Comparison of ENCODE assay signal across 12 mouse cellular contexts in the genomic region with DNA sequence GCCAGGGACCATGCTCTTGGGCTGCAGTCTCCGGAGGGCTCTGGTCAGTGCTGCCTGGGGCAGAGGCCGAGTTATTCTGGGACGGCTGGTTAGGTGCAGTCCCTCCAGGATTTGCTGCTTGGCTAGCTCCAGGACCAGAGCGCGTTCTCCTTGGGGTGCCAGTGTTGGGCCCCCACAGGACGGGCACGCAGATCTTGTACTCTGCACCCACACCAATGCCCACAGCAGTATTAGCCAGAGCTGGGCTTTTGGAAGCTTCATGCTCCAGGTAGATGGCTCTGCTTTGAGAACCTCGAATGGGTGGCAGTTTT. TPM values are rescaled to one million over a fixed set of nuclear protein-coding genes. Genes with fewer than 3 reads are reported as not detected.
DNase-seq lines count a peak whose midpoint lies in the region; ATAC-seq and TF ChIP-seq lines count a peak whose summit lies in the region.
"Had no signal": no experiment of that assay in that cellular context is flagged by ENCODE, and none has a peak within 500 bp of the region (broad histone marks: within the 10 kb centered on the region; RNA-seq: fewer than 3 reads in every experiment).

No protein-coding gene starts in this region.

- H3K36me3 ChIP-seq in forebrain, embryonic 13.5 days (ENCODE audit: poor library complexity, severe bottlenecking) = no peaks in the 10 kb centered on the region
- no peaks in the 10 kb centered on the region for H3K36me3 ChIP-seq in forebrain, embryonic 14.5 days (ENCODE audit: control insufficient read depth, insufficient read depth, low read length)
- H3K36me3 ChIP-seq in limb, embryonic 10.5 days = no peaks in the 10 kb centered on the region
- no peaks in the 10 kb centered on the region for H3K36me3 ChIP-seq in midbrain, embryonic 16.5 days (ENCODE audit: control insufficient read depth, insufficient read depth, low read length)

- no peak overlapping the region for H3K9ac ChIP-seq in forebrain, embryonic 13.5 days
- no peak overlapping the region for H3K9ac ChIP-seq in forebrain, embryonic 14.5 days (ENCODE audit: low read length)
- H3K9ac ChIP-seq in midbrain, embryonic 16.5 days (ENCODE audit: low read depth, low read length) = no peak overlapping the region

- WGBS in forebrain, embryonic 13.5 days = 87% methylated on average over 8 of the region's 8 CpGs
- WGBS in forebrain, embryonic 14.5 days = 84% methylated on average over 8 of the region's 8 CpGs
- WGBS in limb, embryonic 10.5 days = 81% methylated on average over 8 of the region's 8 CpGs
- 90% methylated on average over 8 of the region's 8 CpGs for WGBS in midbrain, embryonic 16.5 days

- H3K4me2 ChIP-seq in forebrain, embryonic 13.5 days = peak overlapping the region; percentile 51; the same call in 1 of the 2 replicates
- no peak overlapping the region for H3K4me2 ChIP-seq in forebrain, embryonic 14.5 days (ENCODE audit: low read length)
- H3K4me2 ChIP-seq in midbrain, embryonic 16.5 days (ENCODE audit: low read length) = no peak overlapping the region

- H3K4me1 ChIP-seq in forebrain, embryonic 13.5 days = 0 out of 2 replicates have a peak, but pooled peaks cover 5% of the 10 kb centered on the region
- no peaks in the 10 kb centered on the region for H3K4me1 ChIP-seq in forebrain, embryonic 14.5 days (ENCODE audit: control insufficient read depth, insufficient read depth, low read length)
- peaks cover 19% of the 10 kb centered on the region for H3K4me1 ChIP-seq in limb, embryonic 10.5 days
- 0 out of 2 replicates have a peak, but pooled peaks cover 3% of the 10 kb centered on the region for H3K4me1 ChIP-seq in midbrain, embryonic 16.5 days (ENCODE audit: control insufficient read depth, insufficient read depth, low read length)

- H3K4me3 ChIP-seq in forebrain, embryonic 13.5 days = no peak overlapping the region
- no peak overlapping the region for H3K4me3 ChIP-seq in forebrain, embryonic 14.5 days (ENCODE audit: low read depth, low read length)
- H3K4me3 ChIP-seq in left cerebral cortex, adult 2 months = no peak overlapping the region; the same call in 1 of the 2 replicates
- peak overlapping the region; percentile 41 for H3K4me3 ChIP-seq in limb, embryonic 10.5 days
- no peak overlapping the region for H3K4me3 ChIP-seq in midbrain, embryonic 16.5 days (ENCODE audit: low read depth, low read length)

- no peak overlapping the region for H3K27ac ChIP-seq in forebrain, embryonic 13.5 days
- H3K27ac ChIP-seq in forebrain, embryonic 14.5 days (ENCODE audit: low read depth, low read length) = no peak overlapping the region
- peak overlapping the region; percentile 86 for H3K27ac ChIP-seq in left cerebral cortex, adult 2 months
- H3K27ac ChIP-seq in limb, embryonic 10.5 days = peak overlapping the region; percentile 63
- no peak overlapping the region for H3K27ac ChIP-seq in midbrain, embryonic 16.5 days (ENCODE audit: low read length)
- H3K27ac ChIP-seq: kidney, postnatal 0 days had no signal

- no peak for TF ChIP-seq CTCF in left cerebral cortex, adult 2 months (IDR thresholded peaks at IDR 0.05)

- H3K27me3 ChIP-seq in forebrain, embryonic 13.5 days = 0 out of 2 replicates have a peak, but pooled peaks cover 15% of the 10 kb centered on the region
- H3K27me3 ChIP-seq in forebrain, embryonic 14.5 days (replicated peaks; ENCODE audit: control insufficient read depth, insufficient read depth, low read length) = no peaks in the 10 kb centered on the region
- H3K27me3 ChIP-seq in limb, embryonic 10.5 days (ENCODE audit: low read depth, poor library complexity, severe bottlenecking) = peaks cover 20% of the 10 kb centered on the region
- H3K27me3 ChIP-seq in midbrain, embryonic 16.5 days (ENCODE audit: control insufficient read depth, insufficient read depth, low read depth, low read length) = no peaks in the 10 kb centered on the region

- intact Hi-C loops in left cerebral cortex, adult 2 months (cut with DNase I) = loop anchor here (5.0 kb wide), 1 partner anchor 131 kb away; no protein-coding TSS in a partner anchor

- DNase-seq in forebrain, embryonic 14.5 days (ENCODE audit: low spot score) = no peak
- no peak for DNase-seq in left cerebral cortex, adult 2 months (ENCODE audit: extremely low spot score in 1 of 2, low spot score in 2 of 2)
- DNase-seq in left cerebral cortex, adult 9 months (ENCODE audit: low spot score in 2 of 2) = no peak
- DNase-seq in limb, embryonic 10.5 days (ENCODE audit: low spot score) = no peak

- H3K9me3 ChIP-seq in forebrain, embryonic 13.5 days (replicated peaks) = no peaks in the 10 kb centered on the region
- H3K9me3 ChIP-seq in forebrain, embryonic 14.5 days (replicated peaks; ENCODE audit: control insufficient read depth, low read length) = no peaks in the 10 kb centered on the region
- H3K9me3 ChIP-seq in limb, embryonic 10.5 days (replicated peaks) = no peaks in the 10 kb centered on the region
- no peaks in the 10 kb centered on the region for H3K9me3 ChIP-seq in midbrain, embryonic 16.5 days (replicated peaks; ENCODE audit: control insufficient read depth, low read length, poor library complexity, severe bottlenecking)

- ATAC-seq in forebrain, embryonic 13.5 days = no peak; the same call in 1 of the 2 replicates
- ATAC-seq in forebrain, embryonic 14.5 days = no peak
- ATAC-seq in midbrain, embryonic 16.5 days = 0 out of 2 replicates have a peak, but pooled peaks have one; percentile 21
- ATAC-seq in cerebellum, adult (ENCODE audit: insufficient number of reproducible peaks, low FRiP score, low TSS enrichment) = no peak
- ATAC-seq in activated CD4-positive, CD25-positive, alpha-beta regulatory T cell, adult 4 months = no peak

RNA-seq across cellular contexts. Expression of a gene that starts 3.0 kb away (rescaled TPM):
- 0.03 and 0.06 TPM in 2 replicates for polyA plus RNA-seq in forebrain, embryonic 13.5 days (2015; fragmentation: Nextera tagmentation; extraction: Ambion mirVana)
- not detected in 2 replicates for polyA plus RNA-seq in forebrain, embryonic 14.5 days (2014; fragmentation: Nextera tagmentation; extraction: Ambion mirVana)
- total RNA-seq in left cerebral cortex, adult 2 months (2021) = under 1 TPM in 1 of 2 experiments, not detected in 1; 0.29 TPM
- polyA plus RNA-seq in limb, embryonic 10.5 days (2016; fragmentation: Nextera tagmentation; extraction: Ambion mirVana) = 0.13 TPM in 1 of 2 replicates, not detected in the other
- polyA plus RNA-seq in midbrain, embryonic 16.5 days (2015; fragmentation: Nextera tagmentation; extraction: Ambion mirVana) = 0.04 TPM in 2 replicates
- under 1 TPM in 1 of 2 experiments, not detected in 1; 0.07 TPM for polyA plus RNA-seq in activated CD4-positive, CD25-positive, alpha-beta regulatory T cell, adult 4 months (2017; shearing (Covaris generic))
- total RNA-seq: gastrocnemius, postnatal 25 days had no signal
- polyA plus RNA-seq: brain, embryonic 14.5 days; kidney, postnatal 0 days had no signal

RNA-seq across cellular contexts. Expression of a gene that starts 9.5 kb away (rescaled TPM):
- 1.1 and 2.1 TPM in 2 replicates for polyA plus RNA-seq in forebrain, embryonic 13.5 days (2015; fragmentation: Nextera tagmentation; extraction: Ambion mirVana)
- polyA plus RNA-seq in forebrain, embryonic 14.5 days (2014; fragmentation: Nextera tagmentation; extraction: Ambion mirVana) = 0.55 and 1.0 TPM in 2 replicates
- total RNA-seq in left cerebral cortex, adult 2 months (2021) = 1 to 10 TPM; 3.3 to 4.5 TPM
- 10.9 and 11.7 TPM in 2 replicates for polyA plus RNA-seq in limb, embryonic 10.5 days (2016; fragmentation: Nextera tagmentation; extraction: Ambion mirVana)
- polyA plus RNA-seq in midbrain, embryonic 16.5 days (2015; fragmentation: Nextera tagmentation; extraction: Ambion mirVana) = 0.92 and 1.3 TPM in 2 replicates
- under 1 TPM; 0.15 to 0.75 TPM for polyA plus RNA-seq in activated CD4-positive, CD25-positive, alpha-beta regulatory T cell, adult 4 months (2017; shearing (Covaris generic))

RNA-seq across cellular contexts. Expression of a gene that starts 19.0 kb away (rescaled TPM):
- not detected in 2 replicates for polyA plus RNA-seq in forebrain, embryonic 13.5 days (2015; fragmentation: Nextera tagmentation; extraction: Ambion mirVana)
- not detected in 2 replicates for polyA plus RNA-seq in forebrain, embryonic 14.5 days (2014; fragmentation: Nextera tagmentation; extraction: Ambion mirVana)
- not detected for total RNA-seq in left cerebral cortex, adult 2 months (2021)
- polyA plus RNA-seq in limb, embryonic 10.5 days (2016; fragmentation: Nextera tagmentation; extraction: Ambion mirVana) = 0.10 and 0.23 TPM in 2 replicates
- polyA plus RNA-seq in midbrain, embryonic 16.5 days (2015; fragmentation: Nextera tagmentation; extraction: Ambion mirVana) = 0.15 TPM in 1 of 2 replicates, not detected in the other
- polyA plus RNA-seq in activated CD4-positive, CD25-positive, alpha-beta regulatory T cell, adult 4 months (2017; shearing (Covaris generic)) = not detected
- total RNA-seq: gastrocnemius, postnatal 25 days; left cerebral cortex, postnatal 14 days had no signal
- polyA plus RNA-seq: brain, embryonic 14.5 days had no signal

RNA-seq across cellular contexts. Expression of a gene that starts 28.9 kb away (rescaled TPM):
- polyA plus RNA-seq in forebrain, embryonic 13.5 days (2015; fragmentation: Nextera tagmentation; extraction: Ambion mirVana) = 35.7 and 39.3 TPM in 2 replicates
- polyA plus RNA-seq in forebrain, embryonic 14.5 days (2014; fragmentation: Nextera tagmentation; extraction: Ambion mirVana) = 24.2 and 32.4 TPM in 2 replicates
- 100 to 1,000 TPM; 365 to 382 TPM for total RNA-seq in left cerebral cortex, adult 2 months (2021)
- 35.0 and 39.5 TPM in 2 replicates for polyA plus RNA-seq in limb, embryonic 10.5 days (2016; fragmentation: Nextera tagmentation; extraction: Ambion mirVana)
- polyA plus RNA-seq in midbrain, embryonic 16.5 days (2015; fragmentation: Nextera tagmentation; extraction: Ambion mirVana) = 35.2 and 35.9 TPM in 2 replicates
- polyA plus RNA-seq in activated CD4-positive, CD25-positive, alpha-beta regulatory T cell, adult 4 months (2017; shearing (Covaris generic)) = 10 to 100 TPM; 14.4 to 15.0 TPM

RNA-seq across cellular contexts. Expression of a gene that starts 29.5 kb away (rescaled TPM):
- polyA plus RNA-seq in forebrain, embryonic 13.5 days (2015; fragmentation: Nextera tagmentation; extraction: Ambion mirVana) = 0.39 and 0.72 TPM in 2 replicates
- polyA plus RNA-seq in forebrain, embryonic 14.5 days (2014; fragmentation: Nextera tagmentation; extraction: Ambion mirVana) = 0.70 and 1.2 TPM in 2 replicates
- 1 to 10 TPM in 1 of 2 experiments, under 1 TPM in 1; 0.47 to 1.2 TPM for total RNA-seq in left cerebral cortex, adult 2 months (2021)
- 5.5 and 5.9 TPM in 2 replicates for polyA plus RNA-seq in limb, embryonic 10.5 days (2016; fragmentation: Nextera tagmentation; extraction: Ambion mirVana)
- 0.46 and 0.75 TPM in 2 replicates for polyA plus RNA-seq in midbrain, embryonic 16.5 days (2015; fragmentation: Nextera tagmentation; extraction: Ambion mirVana)
- polyA plus RNA-seq in activated CD4-positive, CD25-positive, alpha-beta regulatory T cell, adult 4 months (2017; shearing (Covaris generic)) = 100 to 1,000 TPM; 125 TPM

Comparison
In these comparisons a context has a peak if more than half of its experiments do, and no peak if none do; other contexts are left out.
1. H3K27ac ChIP-seq: peak in left cerebral cortex, adult 2 months (single experiment) and limb, embryonic 10.5 days (single experiment); none in forebrain, embryonic 13.5 days (single experiment), forebrain, embryonic 14.5 days (single experiment) and midbrain, embryonic 16.5 days (single experiment).